Mouse (Mus musculus) erythroblast, embryonic 14.5 days (primary cell): ENCODE data around the gene Upp2.

ENCODE experiments used
- GATA1 ChIP-seq: IDR thresholded peaks from 2 replicates; pipeline ENCODE4 v1.6.1; 2012; ENCODE audit warnings: low read length, inconsistent platforms, mixed read lengths
- TAL1 ChIP-seq: IDR thresholded peaks from 3 replicates; pipeline ENCODE4 v1.6.1; 2012; ENCODE audit warnings: low read length, inconsistent platforms, mixed read lengths

- TF ChIP-seq GATA1 (no peak), TAL1 (no peak)
Measured at GRCm38 (mm10) chr2:58566049-58566409, 1.1 kb upstream of the Upp2 start.
